Mouse (Mus musculus) forebrain, embryonic 16.5 days (tissue): ENCODE measurements at regions not wholly inside any gene's neighbourhood (a gene's known extent, or its start where the extent isn't known, plus 50 kb on each side); places are given as distances from the start of the nearest gene placed in this dataset.

Experiments
- ATAC-seq: fragments of 200-750 bp; cut with Nextera tagmentation; 2 replicates; pipeline ENCODE4 v1.8.0; 2017; ENCODE audit warnings: mild to moderate bottlenecking, moderate library complexity
- H3K27ac ChIP-seq: fragments of 300-500 bp; sonication (generic); 2 replicates; pipeline ENCODE4 v1.5.1; 2014; ENCODE audit warnings: low read length, control low read depth
- H3K27me3 ChIP-seq: fragments of 300-500 bp; sonication (generic); replicated peaks from 2 replicates; pipeline ENCODE4 v1.6.1; 2014; ENCODE audit warnings: low read length; ENCODE audit not compliant: control insufficient read depth, insufficient read depth
- H3K36me3 ChIP-seq: fragments of 300-500 bp; sonication (generic); 2 replicates; pipeline ENCODE4 v1.6.1; 2014; ENCODE audit not compliant: control insufficient read depth, insufficient read depth
- H3K4me1 ChIP-seq: fragments of 300-500 bp; sonication (generic); replicated peaks from 2 replicates; pipeline ENCODE4 v1.6.1; 2014; ENCODE audit warnings: low read length; ENCODE audit not compliant: control insufficient read depth, insufficient read depth
- H3K4me2 ChIP-seq: fragments of 300-500 bp; sonication (generic); 2 replicates; pipeline ENCODE4 v1.6.1; 2014; ENCODE audit warnings: mild to moderate bottlenecking, low read length, control low read depth
- H3K4me3 ChIP-seq: fragments of 300-500 bp; sonication (generic); replicated peaks from 2 replicates; pipeline ENCODE4 v1.5.1; 2014; ENCODE audit warnings: mild to moderate bottlenecking, low read length, control low read depth
- H3K9ac ChIP-seq: fragments of 300-500 bp; sonication (generic); replicated peaks from 2 replicates; pipeline ENCODE4 v1.6.1; 2014; ENCODE audit warnings: low read depth, low read length, control low read depth
- H3K9me3 ChIP-seq: fragments of 300-500 bp; sonication (generic); 2 replicates; pipeline ENCODE4 v1.6.1; 2016; ENCODE audit warnings: low read length; ENCODE audit not compliant: control insufficient read depth
- WGBS: fragments of 180-500 bp; shearing (Covaris S2); extraction: QIAGEN DNeasy Blood & Tissue Kit; methylation state at CpG from one replicate; pipeline ENCODE4 v1.1.7; 2014; 5-methylcytosine and 5-hydroxymethylcytosine counted together

DNA sequence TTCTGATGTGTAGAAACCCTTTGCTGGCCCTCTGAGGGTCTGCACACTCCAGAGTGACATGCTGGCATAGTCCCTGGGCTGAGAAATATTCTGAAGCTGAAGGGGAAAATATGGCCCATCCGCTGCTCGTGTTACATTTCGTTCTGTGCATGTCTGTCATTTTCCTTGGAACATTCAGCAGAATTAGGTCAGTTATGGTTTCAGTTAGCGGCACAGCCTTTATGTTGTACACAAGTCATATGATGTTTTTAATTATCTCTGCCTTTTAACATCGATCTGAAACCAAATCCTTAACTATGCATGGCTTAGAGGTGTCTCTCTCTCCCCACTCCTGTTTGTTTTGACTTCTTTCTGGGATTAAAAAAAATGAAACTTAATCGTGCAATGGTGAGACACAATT, 254.7 kb upstream of the Prickle1 start:
- H3K27me3 ChIP-seq, result no peaks in the 10 kb centered on the region
- H3K4me1 ChIP-seq, result no peaks in the 10 kb centered on the region
- H3K36me3 ChIP-seq, result no peaks in the 10 kb centered on the region
- H3K4me2 ChIP-seq, result no peak overlapping the region
- no peak overlapping the region for H3K27ac ChIP-seq
- 83% methylated on average over 6 of the region's 6 CpGs for WGBS
- H3K9ac ChIP-seq, result no peak overlapping the region
- no peak overlapping the region for H3K4me3 ChIP-seq
- no peak for ATAC-seq
- H3K9me3 ChIP-seq, result no peaks in the 10 kb centered on the region

DNA sequence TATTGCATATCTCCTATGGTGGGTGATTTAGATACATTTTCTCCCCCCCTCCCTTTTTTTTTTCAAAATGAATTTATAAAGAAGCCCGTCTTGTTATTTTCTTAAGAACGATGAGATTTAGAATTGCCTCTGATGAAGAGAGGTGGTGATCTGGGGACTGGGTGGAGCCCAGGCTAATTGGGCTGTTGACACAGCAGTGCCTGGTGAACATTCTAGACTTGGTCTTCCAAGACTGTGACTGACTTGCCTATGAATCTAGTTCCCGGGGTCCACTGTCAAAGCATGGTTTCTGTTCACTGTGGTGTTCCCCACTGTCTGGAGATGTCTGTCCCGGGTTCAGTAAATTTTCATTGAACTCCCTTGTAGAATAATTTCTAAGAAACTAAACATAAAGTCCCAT, 253.1 kb upstream of the Prickle1 start:
- Histone ChIP-seq H3K4me3 (no peak overlapping the region), H3K9me3 (no peaks in the 10 kb centered on the region), H3K9ac (no peak overlapping the region), H3K27ac (no peak overlapping the region), H3K4me1 (no peaks in the 10 kb centered on the region), H3K27me3 (no peaks in the 10 kb centered on the region), H3K36me3 (no peaks in the 10 kb centered on the region), H3K4me2 (no peak overlapping the region)
- 93% methylated on average over 4 of the region's 4 CpGs for WGBS
- no peak for ATAC-seq

DNA sequence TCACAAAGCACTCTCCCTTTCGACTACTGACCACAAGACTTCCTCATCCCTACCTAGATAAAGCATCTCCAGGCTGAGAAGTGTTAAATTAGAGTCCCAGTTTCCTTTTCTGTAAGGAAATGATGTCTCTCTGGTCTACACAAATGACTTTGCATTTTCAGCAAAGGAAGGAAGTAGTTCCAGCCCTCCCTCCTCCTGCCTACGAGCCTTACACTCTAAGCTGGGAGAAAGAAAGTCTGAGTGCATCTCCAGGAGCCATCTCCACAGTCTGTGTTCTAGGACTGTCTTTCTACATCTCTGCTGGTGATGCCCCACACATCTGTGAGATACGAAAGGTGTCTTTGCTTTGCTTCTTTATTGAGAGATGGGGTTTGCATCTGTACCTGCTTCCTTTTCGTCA, 251.1 kb upstream of the Prickle1 start:
- H3K27me3 ChIP-seq, result no peaks in the 10 kb centered on the region
- 86% methylated on average over 4 of the region's 4 CpGs for WGBS
- no peak for ATAC-seq
- no peak overlapping the region for H3K4me3 ChIP-seq
- H3K27ac ChIP-seq, result no peak overlapping the region
- no peak overlapping the region for H3K9ac ChIP-seq
- H3K4me1 ChIP-seq, result no peaks in the 10 kb centered on the region
- no peaks in the 10 kb centered on the region for H3K9me3 ChIP-seq
- H3K4me2 ChIP-seq, result no peak overlapping the region
- H3K36me3 ChIP-seq, result no peaks in the 10 kb centered on the region

DNA sequence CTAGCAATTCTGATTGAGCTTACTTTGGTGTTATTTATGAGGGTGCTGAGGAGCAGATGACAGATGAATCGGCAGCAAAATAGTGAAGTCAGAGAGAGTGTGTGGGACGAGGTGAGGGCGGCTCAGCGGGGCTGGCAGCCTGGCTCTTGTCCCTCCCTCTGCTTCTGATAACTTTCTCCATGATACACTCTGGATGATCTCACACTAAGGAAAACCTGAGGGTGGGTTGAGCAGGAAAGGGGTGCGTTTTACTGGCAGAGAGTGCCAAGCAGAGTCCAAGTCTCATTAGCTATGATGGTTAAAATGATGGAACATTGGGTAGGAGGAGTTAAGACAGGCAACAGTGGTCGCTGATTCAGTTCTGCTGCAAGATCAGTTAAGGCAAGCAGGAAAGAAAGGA, 250.1 kb upstream of the Prickle1 start:
- no peak overlapping the region for H3K9ac ChIP-seq
- no peak overlapping the region for H3K27ac ChIP-seq
- no peaks in the 10 kb centered on the region for H3K27me3 ChIP-seq
- no peak overlapping the region for H3K4me3 ChIP-seq
- no peaks in the 10 kb centered on the region for H3K36me3 ChIP-seq
- WGBS, result 81% methylated on average over 6 of the region's 6 CpGs
- no peak for ATAC-seq
- H3K4me2 ChIP-seq, result no peak overlapping the region
- H3K9me3 ChIP-seq, result no peaks in the 10 kb centered on the region
- no peaks in the 10 kb centered on the region for H3K4me1 ChIP-seq

DNA sequence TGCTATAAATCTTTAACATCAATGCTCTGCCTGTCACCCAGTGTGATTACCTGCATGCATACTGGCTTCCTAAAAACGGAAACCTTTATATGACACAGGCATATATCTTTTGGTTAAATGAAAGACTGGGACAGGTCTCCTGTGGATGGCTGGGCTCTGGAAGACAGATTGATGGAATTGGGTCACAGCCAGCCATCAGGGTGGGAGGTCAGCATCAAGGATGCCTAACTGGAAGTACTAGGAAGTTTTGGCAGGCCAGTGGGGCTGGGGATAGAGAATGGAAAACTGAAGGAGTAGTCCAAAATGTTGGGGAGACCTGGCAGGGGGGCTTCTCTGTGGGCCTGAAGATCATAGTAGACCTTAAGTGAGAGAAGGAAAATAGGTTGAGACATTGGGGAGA, 237.3 kb upstream of the Prickle1 start:
- WGBS, result 100% methylated on average over 1 of the region's 1 CpGs
- Histone ChIP-seq H3K4me3 (no peak overlapping the region), H3K4me1 (no peaks in the 10 kb centered on the region), H3K9ac (no peak overlapping the region), H3K4me2 (no peak overlapping the region), H3K27ac (no peak overlapping the region), H3K9me3 (no peaks in the 10 kb centered on the region), H3K27me3 (no peaks in the 10 kb centered on the region), H3K36me3 (no peaks in the 10 kb centered on the region)
- ATAC-seq, result no peak

DNA sequence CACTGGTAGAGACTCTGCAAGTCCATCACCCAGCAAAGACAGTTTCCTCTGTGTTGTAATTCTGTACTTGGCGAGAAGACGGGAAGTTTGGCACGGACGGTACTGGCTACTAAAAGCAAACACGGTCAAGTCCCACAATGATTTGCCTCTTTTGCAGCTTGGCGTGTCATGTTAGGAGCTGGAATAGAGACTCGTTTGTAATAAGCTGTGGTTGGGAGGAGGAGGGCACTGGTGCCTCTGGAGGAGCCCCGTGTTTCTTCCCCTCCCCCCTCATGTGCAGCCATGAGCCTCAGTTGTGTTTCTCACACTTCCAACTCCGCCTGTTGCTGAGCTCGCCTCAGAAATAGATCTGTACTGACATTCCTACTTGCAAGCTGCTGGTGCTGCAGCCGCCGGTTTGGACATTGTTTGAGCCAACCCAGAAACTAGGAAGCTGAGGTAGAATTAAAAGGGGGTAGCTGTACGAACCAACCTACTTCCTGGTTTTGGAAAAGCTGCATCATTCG, 236.8 kb upstream of the Prickle1 start:
- no peak overlapping the region for H3K27ac ChIP-seq
- no peak for ATAC-seq
- WGBS, result 79% methylated on average over 14 of the region's 14 CpGs
- H3K4me2 ChIP-seq, result no peak overlapping the region
- H3K9me3 ChIP-seq, result no peaks in the 10 kb centered on the region
- H3K36me3 ChIP-seq, result no peaks in the 10 kb centered on the region
- no peaks in the 10 kb centered on the region for H3K4me1 ChIP-seq
- H3K9ac ChIP-seq, result no peak overlapping the region
- H3K4me3 ChIP-seq, result no peak overlapping the region
- no peaks in the 10 kb centered on the region for H3K27me3 ChIP-seq

DNA sequence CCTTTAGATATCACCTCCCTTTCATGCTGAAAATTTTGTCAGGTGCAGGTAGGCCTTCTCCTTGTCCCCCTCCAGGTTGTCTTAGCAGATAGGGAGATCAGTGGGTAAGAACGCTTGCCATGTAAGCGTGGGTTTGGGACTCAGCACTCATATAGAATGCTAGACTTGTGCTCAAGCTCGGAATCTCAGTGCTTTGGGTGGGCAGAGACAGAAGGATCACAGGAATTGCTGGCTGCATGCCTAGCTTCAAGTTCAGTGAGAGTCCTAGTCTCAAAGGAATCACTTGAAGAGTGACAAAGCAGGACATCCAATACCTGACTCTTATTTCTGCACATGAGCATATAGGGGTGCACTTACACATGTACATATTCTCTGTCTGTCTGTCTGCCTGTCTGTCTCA, 235.5 kb upstream of the Prickle1 start:
- H3K36me3 ChIP-seq, result no peaks in the 10 kb centered on the region
- H3K9ac ChIP-seq, result no peak overlapping the region
- no peaks in the 10 kb centered on the region for H3K9me3 ChIP-seq
- H3K27me3 ChIP-seq, result no peaks in the 10 kb centered on the region
- H3K4me3 ChIP-seq, result no peak overlapping the region
- H3K4me1 ChIP-seq, result no peaks in the 10 kb centered on the region
- H3K27ac ChIP-seq, result no peak overlapping the region
- no peak for ATAC-seq
- 78% methylated on average over 3 of the region's 3 CpGs for WGBS
- H3K4me2 ChIP-seq, result no peak overlapping the region

DNA sequence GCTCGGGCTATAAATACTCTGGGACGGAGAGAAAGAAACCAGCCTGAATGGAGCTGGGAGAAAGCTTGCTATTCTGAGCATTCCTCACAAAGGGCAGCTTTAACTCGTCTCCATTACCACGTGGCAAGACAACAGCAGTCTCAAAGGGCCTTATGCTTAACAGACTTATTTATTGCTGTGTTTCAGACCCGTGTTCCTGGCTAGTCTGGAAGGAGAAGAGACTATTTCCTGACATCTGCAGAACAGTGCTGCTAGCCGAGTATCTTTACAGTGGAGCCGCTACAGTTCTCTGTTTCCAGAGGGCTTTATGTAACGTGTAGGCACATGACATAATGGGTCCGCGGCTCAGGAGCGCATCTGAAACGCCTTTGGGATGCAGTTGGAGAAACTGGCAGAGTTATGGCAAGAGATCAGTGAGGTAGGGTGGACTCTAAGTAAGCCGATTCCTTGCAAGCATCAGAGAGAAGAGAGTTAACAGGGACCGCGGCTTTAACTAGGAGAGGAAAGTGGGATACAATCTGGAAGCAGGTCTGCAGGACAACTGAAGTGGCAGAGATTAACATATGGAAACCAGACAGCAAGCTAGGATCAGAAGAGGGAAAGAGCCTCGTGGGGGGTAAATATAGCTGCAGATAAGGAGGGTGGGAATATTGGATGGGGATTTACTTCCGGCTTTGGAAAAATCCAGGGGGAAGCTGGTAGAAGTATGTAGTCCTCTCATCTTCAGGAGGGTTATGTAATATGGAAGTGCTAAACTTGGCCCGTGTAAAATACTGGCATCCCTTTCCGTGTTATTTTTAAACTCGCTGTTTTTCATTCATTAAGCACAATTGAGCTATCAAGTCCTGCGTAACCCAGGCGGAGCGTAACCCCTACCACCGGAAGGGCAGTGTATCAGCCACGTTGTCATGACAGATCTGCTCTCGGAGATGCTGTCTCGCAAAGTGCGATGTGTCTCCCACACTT, 229.3 kb upstream of the Prickle1 start:
- no peaks in the 10 kb centered on the region for H3K27me3 ChIP-seq
- peaks cover 6% of the 10 kb centered on the region for H3K4me1 ChIP-seq
- 56% methylated on average over 28 of the region's 28 CpGs for WGBS
- peak overlapping the region; percentile 2; the same call in 1 of the 2 replicates for H3K4me2 ChIP-seq
- no peaks in the 10 kb centered on the region for H3K9me3 ChIP-seq
- H3K27ac ChIP-seq, result peak overlapping the region; percentile 6; the same call in 1 of the 2 replicates
- H3K9ac ChIP-seq, result peak overlapping the region; percentile 22; the same call in 1 of the 2 replicates
- peak; percentile 54 for ATAC-seq
- H3K36me3 ChIP-seq, result no peaks in the 10 kb centered on the region
- H3K4me3 ChIP-seq, result no peak overlapping the region

DNA sequence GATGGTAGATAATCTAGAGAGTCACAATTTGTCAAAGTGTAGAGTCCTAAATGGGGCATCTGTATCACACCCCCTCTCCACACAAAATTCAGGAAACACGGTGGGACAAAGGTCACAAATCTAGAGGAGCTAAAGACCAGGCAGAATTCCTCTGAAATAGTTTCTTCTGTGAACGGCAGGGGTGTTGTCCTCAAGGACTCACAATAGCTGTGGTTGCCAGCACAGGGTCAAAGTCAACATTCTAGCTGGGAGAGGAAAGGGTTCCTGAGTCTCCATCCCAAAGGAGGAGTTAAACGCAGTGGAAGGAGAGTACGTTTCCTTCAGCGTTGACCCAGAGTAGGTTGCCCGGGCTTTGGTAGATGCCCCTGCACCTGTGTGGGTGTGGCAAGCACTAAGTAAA, 225.5 kb upstream of the Prickle1 start:
- H3K27ac ChIP-seq, result no peak overlapping the region
- H3K27me3 ChIP-seq, result no peaks in the 10 kb centered on the region
- no peak overlapping the region for H3K4me3 ChIP-seq
- no peak for ATAC-seq
- no peak overlapping the region for H3K4me2 ChIP-seq
- WGBS, result 94% methylated on average over 6 of the region's 6 CpGs
- H3K9ac ChIP-seq, result no peak overlapping the region
- H3K36me3 ChIP-seq, result no peaks in the 10 kb centered on the region
- H3K9me3 ChIP-seq, result no peaks in the 10 kb centered on the region
- H3K4me1 ChIP-seq, result peaks cover 6% of the 10 kb centered on the region
